Mouse (Mus musculus) mouse trophoblast stem cell (cell line): ENCODE results near the gene Ap3d1.

Experiments
- in situ Hi-C, 2 experiments: fragments of 300-500 bp; cut with MseI, MboI; formaldehyde crosslinking; loops; 2 replicates in 1 of 2; 3 replicates in 1 of 2; pipeline ENCODE4 v1.15.1; 2025

Ap3d1 gene

GRCm38 (mm10) chr10:80684984-80685383 is 57.1 kb downstream of the Ap3d1 start:
- in situ Hi-C loops = no loop called here

GRCm38 (mm10) chr10:80684214-80684613 is 57.9 kb downstream of the Ap3d1 start:
- in situ Hi-C loops = no loop called here

- in situ Hi-C loops = no loop called here
These were observed 58.4 kb downstream of the Ap3d1 start for GRCm38 (mm10) chr10:80683647-80684046.

GRCm38 (mm10) chr10:80682003-80682402 is 60.1 kb downstream of the Ap3d1 start:
- in situ Hi-C loops = no loop called here

GRCm38 (mm10) chr10:80680260-80680696 is 61.8 kb downstream of the Ap3d1 start:
- in situ Hi-C loops = no loop called here

- in situ Hi-C loops = no loop called here
These were observed 62.4 kb downstream of the Ap3d1 start for GRCm38 (mm10) chr10:80679556-80680259.

GRCm38 (mm10) chr10:80678601-80679377 is 63.3 kb downstream of the Ap3d1 start:
- in situ Hi-C loops = no loop called here

- in situ Hi-C loops = no loop called here
These were observed 64.1 kb downstream of the Ap3d1 start, which contains the start of gene Mknk2 for GRCm38 (mm10) chr10:80677942-80678436. TSS of gene Mknk2 (minus strand) at chr10:80678112.

GRCm38 (mm10) chr10:80677128-80677875 is 64.8 kb downstream of the Ap3d1 start:
- in situ Hi-C loops = no loop called here

GRCm38 (mm10) chr10:80676198-80676928 is 65.7 kb downstream of the Ap3d1 start:
- in situ Hi-C loops = no loop called here

- in situ Hi-C loops = no loop called here
These were observed 66.5 kb downstream of the Ap3d1 start for GRCm38 (mm10) chr10:80675405-80676197.

- in situ Hi-C loops = no loop called here
These were observed 67.1 kb downstream of the Ap3d1 start for GRCm38 (mm10) chr10:80674851-80675404.

- in situ Hi-C loops = no loop called here
These were observed 67.8 kb downstream of the Ap3d1 start for GRCm38 (mm10) chr10:80674161-80674711.

- in situ Hi-C loops = no loop called here
These were observed 68.4 kb downstream of the Ap3d1 start for GRCm38 (mm10) chr10:80673690-80674089.

GRCm38 (mm10) chr10:80671936-80672690 is 70.0 kb downstream of the Ap3d1 start:
- in situ Hi-C loops = no loop called here

GRCm38 (mm10) chr10:80671251-80671650 is 70.8 kb downstream of the Ap3d1 start:
- in situ Hi-C loops = no loop called here

- in situ Hi-C loops = no loop called here
These were observed 71.5 kb downstream of the Ap3d1 start for GRCm38 (mm10) chr10:80670531-80670930.

GRCm38 (mm10) chr10:80669737-80670485 is 72.2 kb downstream of the Ap3d1 start:
- in situ Hi-C loops = no loop called here
